Mouse (Mus musculus) hindbrain, postnatal 0 days (tissue): ENCODE results near the gene Cdh23. TPM values are rescaled to one million over a fixed set of nuclear protein-coding genes. Genes with fewer than 3 reads are reported as not detected.

ENCODE experiments used
- ATAC-seq: fragments of 200-750 bp; cut with Nextera tagmentation; 2 replicates; pipeline ENCODE4 v1.8.0; 2017; ENCODE audit warnings: mild to moderate bottlenecking, moderate TSS enrichment, moderate library complexity
- DNase-seq: peaks from one replicate; pipeline ENCODE4 v3.0.0-alpha.2; 2015; ENCODE audit warnings: low spot score
- H3K27ac ChIP-seq: fragments of 300-500 bp; sonication (generic); 2 replicates; pipeline ENCODE4 v1.5.1; 2014; ENCODE audit warnings: mild to moderate bottlenecking
- H3K27me3 ChIP-seq: fragments of 300-500 bp; sonication (generic); 2 replicates; pipeline ENCODE4 v1.6.1; 2014; ENCODE audit warnings: low read length, mixed read lengths; ENCODE audit not compliant: insufficient read depth
- H3K36me3 ChIP-seq: fragments of 300-500 bp; sonication (generic); 2 replicates; pipeline ENCODE4 v1.6.1; 2014; ENCODE audit warnings: low read length, mixed read lengths; ENCODE audit not compliant: insufficient read depth
- H3K4me1 ChIP-seq: fragments of 300-500 bp; sonication (generic); 2 replicates; pipeline ENCODE4 v1.6.1; 2014; ENCODE audit warnings: antibody characterized with exemption, low read length, mixed read lengths; ENCODE audit not compliant: insufficient read depth
- H3K4me2 ChIP-seq: fragments of 300-500 bp; sonication (generic); 2 replicates; pipeline ENCODE4 v1.6.1; 2014; ENCODE audit warnings: low read depth, mild to moderate bottlenecking, low read length, moderate library complexity, mixed read lengths
- H3K4me3 ChIP-seq: fragments of 300-500 bp; sonication (generic); 2 replicates; pipeline ENCODE4 v1.5.1; 2014; ENCODE audit warnings: low read length
- H3K9ac ChIP-seq: fragments of 300-500 bp; sonication (generic); replicated peaks from 2 replicates; pipeline ENCODE4 v1.6.1; 2014; ENCODE audit warnings: mild to moderate bottlenecking, low read length, moderate library complexity, mixed read lengths
- H3K9me3 ChIP-seq: fragments of 300-500 bp; sonication (generic); 2 replicates; pipeline ENCODE4 v1.6.1; 2016; ENCODE audit warnings: low read length, mixed read lengths
- CTCF ChIP-seq: IDR thresholded peaks from 2 replicates; pipeline ENCODE4 v1.5.1; 2016; ENCODE audit warnings: antibody characterized with exemption, control low read depth, low read depth
- WGBS: fragments of 180-500 bp; shearing (Covaris S2); extraction: QIAGEN DNeasy Blood & Tissue Kit; methylation state at CpG from one replicate; pipeline ENCODE4 v1.1.7; 2014; 5-methylcytosine and 5-hydroxymethylcytosine counted together
- polyA plus RNA-seq: library from polyadenylated mRNA; unstranded; fragments of >200 nt; fragmentation: Nextera tagmentation; extraction: Ambion mirVana; gene quantifications from 2 replicates; pipeline ENCODE4 v1.2.1, GENCODE M21; 2015
- total RNA-seq: library from RNA; depleted of rRNA; stranded (reverse); fragments of >200 nt; gene quantifications from 2 replicates; pipeline ENCODE4 v1.2.3, GENCODE M21; 2014

The Cdh23 gene
- total and polyA plus RNA-seq, 2 experiments from 2014 or later, result 3.5 to 31.8 TPM

- no peak for TF ChIP-seq CTCF
- DNase-seq, result no peak
- H3K27me3 ChIP-seq, result 0 out of 2 replicates have a peak, but pooled peaks cover 12% of the 10 kb centered on the region
These were observed 221.7 kb downstream of the Cdh23 start for GRCm38 (mm10) chr10:60474549-60474948.

DNA sequence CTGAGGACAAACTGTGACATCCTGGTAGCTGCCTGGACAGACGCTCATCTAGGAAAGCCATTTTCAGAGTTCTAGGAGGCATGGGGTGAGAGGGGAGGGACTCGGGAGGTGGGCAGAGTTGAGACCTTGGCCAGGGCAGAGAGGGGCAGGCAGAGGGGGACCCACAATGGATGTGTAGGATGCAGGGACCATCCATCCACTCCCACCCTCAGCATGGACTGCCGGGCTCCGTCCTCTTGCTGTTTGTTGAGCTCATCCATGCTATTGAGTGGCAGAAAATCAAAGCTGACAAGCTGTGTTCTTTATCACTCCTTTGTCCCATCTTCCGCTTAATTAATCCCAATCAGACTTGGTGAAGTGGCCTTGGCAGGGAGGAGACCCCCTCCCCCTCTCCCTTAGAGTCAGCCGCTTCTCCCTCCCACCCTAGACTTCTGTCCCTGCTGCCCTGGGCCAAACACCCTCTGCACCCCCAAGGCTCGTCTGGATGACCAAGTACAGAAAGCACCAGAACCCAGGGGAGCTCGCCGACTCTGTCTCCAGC lies 222.4 kb downstream of the Cdh23 start:
- Histone ChIP-seq H3K27ac (no peak overlapping the region), H3K27me3 (0 out of 2 replicates have a peak, but pooled peaks cover 12% of the 10 kb centered on the region), H3K4me1 (no peaks in the 10 kb centered on the region), H3K4me2 (no peak overlapping the region), H3K9me3 (no peaks in the 10 kb centered on the region), H3K36me3 (no peaks in the 10 kb centered on the region), H3K9ac (no peak overlapping the region), H3K4me3 (no peak overlapping the region)
- DNase-seq, result peak; percentile 32
- peak; percentile 30; the same call in 1 of the 2 replicates for ATAC-seq
- no peak for TF ChIP-seq CTCF
- whole genome bisulfite sequencing, result 28% methylated on average over 9 of the region's 9 CpGs

More at GRCm38 (mm10) chr10:60474549-60474948, 221.7 kb downstream of the Cdh23 start:
- no peaks in the 10 kb centered on the region for H3K4me1 ChIP-seq
- 79% methylated on average over 5 of the region's 5 CpGs for WGBS
- no peak overlapping the region for H3K4me3 ChIP-seq
- ATAC-seq, result no peak
- no peak overlapping the region for H3K27ac ChIP-seq
- no peak overlapping the region for H3K9ac ChIP-seq
- H3K9me3 ChIP-seq, result no peaks in the 10 kb centered on the region
- no peak overlapping the region for H3K4me2 ChIP-seq
- no peaks in the 10 kb centered on the region for H3K36me3 ChIP-seq

DNA sequence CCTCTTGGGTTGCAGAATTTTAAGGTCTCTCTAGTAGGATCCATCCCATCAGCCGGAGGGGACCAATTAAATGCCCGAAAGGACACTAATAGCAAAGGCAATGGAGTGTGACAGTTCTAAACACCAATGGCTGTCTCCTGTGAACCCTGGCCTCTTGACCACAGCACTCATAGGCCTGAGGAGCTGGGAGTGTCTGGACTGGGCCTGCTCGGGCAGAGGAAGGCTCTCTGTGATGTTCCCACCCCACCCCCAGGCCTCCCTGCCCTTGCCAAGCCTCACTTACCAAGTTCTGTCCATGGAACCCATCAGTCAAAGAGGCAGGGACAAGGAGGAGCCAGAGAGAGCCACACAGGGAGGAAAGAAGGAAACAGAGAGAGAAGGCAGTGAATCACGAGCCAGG lies 228.5 kb downstream of the Cdh23 start:
- DNase-seq, result no peak
- H3K4me2 ChIP-seq, result no peak overlapping the region
- no peaks in the 10 kb centered on the region for H3K36me3 ChIP-seq
- no peak overlapping the region for H3K9ac ChIP-seq
- 38% methylated on average over 4 of the region's 4 CpGs for WGBS
- no peaks in the 10 kb centered on the region for H3K27me3 ChIP-seq
- H3K4me1 ChIP-seq, result no peaks in the 10 kb centered on the region
- no peak overlapping the region for H3K4me3 ChIP-seq
- no peak for TF ChIP-seq CTCF
- no peaks in the 10 kb centered on the region for H3K9me3 ChIP-seq
- no peak overlapping the region for H3K27ac ChIP-seq
- ATAC-seq, result no peak

DNA sequence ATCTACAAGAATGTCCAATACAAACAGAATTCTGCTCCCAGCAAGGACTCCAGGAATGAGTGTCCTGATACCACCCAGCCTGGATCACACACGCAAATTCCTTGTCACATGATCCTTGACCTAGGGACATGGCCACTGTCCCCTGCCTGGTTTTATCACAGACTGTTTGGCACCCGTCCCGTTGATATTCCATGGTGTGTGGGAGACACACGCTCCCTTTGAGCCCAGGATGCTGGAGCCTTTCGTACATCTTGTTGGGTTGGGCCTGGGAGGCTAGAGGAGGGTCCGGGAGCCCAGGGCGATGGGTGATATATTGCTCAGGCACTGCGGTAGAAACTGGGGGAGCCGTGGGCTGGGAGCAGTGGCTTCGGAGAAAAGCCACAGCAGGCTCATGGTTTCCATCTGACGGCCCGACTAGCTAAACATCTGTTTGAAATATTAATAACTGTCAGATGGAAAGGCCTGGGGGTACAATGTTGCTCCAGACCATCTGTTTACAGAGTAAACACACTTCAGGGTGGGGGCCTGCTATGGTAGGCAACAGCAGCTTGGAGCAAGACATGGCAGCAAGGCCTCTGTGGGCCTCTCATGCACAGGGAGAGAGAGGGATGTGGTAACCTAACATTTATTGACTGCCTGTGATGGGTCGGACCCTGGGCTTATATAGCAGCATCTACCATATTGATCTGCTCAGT lies 232.2 kb downstream of the Cdh23 start:
- H3K27ac ChIP-seq, result no peak overlapping the region
- WGBS, result 70% methylated on average over 13 of the region's 13 CpGs
- no peak for TF ChIP-seq CTCF
- DNase-seq (peak; percentile 10), ATAC-seq (no peak)
- H3K9me3 ChIP-seq, result no peaks in the 10 kb centered on the region
- no peak overlapping the region for H3K4me3 ChIP-seq
- no peak overlapping the region for H3K4me2 ChIP-seq
- no peaks in the 10 kb centered on the region for H3K36me3 ChIP-seq
- H3K27me3 ChIP-seq, result no peaks in the 10 kb centered on the region
- H3K9ac ChIP-seq, result no peak overlapping the region
- H3K4me1 ChIP-seq, result no peaks in the 10 kb centered on the region

GRCm38 (mm10) chr10:60456662-60457397 lies 239.5 kb downstream of the Cdh23 start:
- Histone ChIP-seq H3K4me2 (no peak overlapping the region), H3K27ac (no peak overlapping the region), H3K36me3 (no peaks in the 10 kb centered on the region), H3K27me3 (no peaks in the 10 kb centered on the region), H3K9ac (no peak overlapping the region), H3K9me3 (no peaks in the 10 kb centered on the region), H3K4me1 (no peaks in the 10 kb centered on the region), H3K4me3 (no peak overlapping the region)
- WGBS, result 12% methylated on average over 8 of the region's 8 CpGs
- ATAC-seq (no peak), DNase-seq (peak; percentile 30)
- TF ChIP-seq CTCF, result no peak

GRCm38 (mm10) chr10:60455193-60455592 lies 241.1 kb downstream of the Cdh23 start:
- DNase-seq (no peak), ATAC-seq (no peak)
- Histone ChIP-seq H3K4me3 (no peak overlapping the region), H3K4me2 (no peak overlapping the region), H3K9me3 (no peaks in the 10 kb centered on the region), H3K9ac (no peak overlapping the region), H3K27me3 (no peaks in the 10 kb centered on the region), H3K4me1 (no peaks in the 10 kb centered on the region), H3K27ac (no peak overlapping the region), H3K36me3 (no peaks in the 10 kb centered on the region)
- TF ChIP-seq CTCF, result no peak
- 82% methylated on average over 8 of the region's 8 CpGs for WGBS
